Mouse (Mus musculus) intestine, embryonic 15.5 days (tissue): ENCODE results near the gene Lonp2. TPM values are rescaled to one million over a fixed set of nuclear protein-coding genes. Genes with fewer than 3 reads are reported as not detected.
A peak's percentile ranks its signal among the peaks of the same experiment; 100 is the strongest.

Experiments used
- ATAC-seq: fragments of 200-750 bp; cut with Nextera tagmentation; 2 replicates; pipeline ENCODE4 v1.8.0; 2017; ENCODE audit warnings: moderate TSS enrichment, moderate library complexity
- H3K27ac ChIP-seq: fragments of 300-500 bp; sonication (generic); 2 replicates; pipeline ENCODE4 v1.5.1; 2015; ENCODE audit warnings: mild to moderate bottlenecking, inconsistent platforms
- H3K27me3 ChIP-seq: fragments of 300-500 bp; sonication (generic); replicated peaks from 2 replicates; pipeline ENCODE4 v1.6.1; 2015; ENCODE audit warnings: inconsistent platforms
- H3K36me3 ChIP-seq: fragments of 300-500 bp; sonication (generic); 2 replicates; pipeline ENCODE4 v1.6.1; 2015; ENCODE audit warnings: inconsistent platforms
- H3K4me1 ChIP-seq: fragments of 300-500 bp; sonication (generic); replicated peaks from 2 replicates; pipeline ENCODE4 v1.6.1; 2015; ENCODE audit warnings: inconsistent platforms
- H3K4me2 ChIP-seq: fragments of 300-500 bp; sonication (generic); replicated peaks from 2 replicates; pipeline ENCODE4 v1.6.1; 2015; ENCODE audit warnings: mild to moderate bottlenecking, inconsistent platforms
- H3K4me3 ChIP-seq: fragments of 300-500 bp; sonication (generic); replicated peaks from 2 replicates; pipeline ENCODE4 v1.5.1; 2015; ENCODE audit warnings: inconsistent platforms
- H3K9ac ChIP-seq: fragments of 300-500 bp; sonication (generic); 2 replicates; pipeline ENCODE4 v1.6.1; 2015; ENCODE audit warnings: inconsistent platforms
- H3K9me3 ChIP-seq: fragments of 300-500 bp; sonication (generic); 2 replicates; pipeline ENCODE4 v1.6.1; 2016; ENCODE audit warnings: inconsistent platforms
- WGBS: fragments of 180-500 bp; shearing (Covaris S2); methylation state at CpG from one replicate; pipeline ENCODE4 v1.1.7; 2015; 5-methylcytosine and 5-hydroxymethylcytosine counted together
- polyA plus RNA-seq: library from polyadenylated mRNA; unstranded; fragments of >200 nt; fragmentation: Nextera tagmentation; extraction: Ambion mirVana; gene quantifications from 2 replicates; pipeline ENCODE4 v1.2.1, GENCODE M21; 2015

Gene Lonp2
- polyA plus RNA-seq, 1 experiment from 2014 or later, result 63.0 TPM

GRCm38 (mm10) chr8:86594159-86594796, 29.6 kb upstream of the Lonp2 start:
- Histone ChIP-seq H3K9ac (no peak overlapping the region), H3K9me3 (no peaks in the 10 kb centered on the region), H3K27me3 (no peaks in the 10 kb centered on the region), H3K4me3 (no peak overlapping the region), H3K36me3 (no peaks in the 10 kb centered on the region), H3K4me2 (no peak overlapping the region), H3K27ac (no peak overlapping the region), H3K4me1 (peaks cover 3% of the 10 kb centered on the region; the same call in 1 of the 2 replicates)
- WGBS, result 50% methylated on average over 3 of the region's 3 CpGs
- peak; percentile 89 for ATAC-seq

- Histone ChIP-seq H3K27me3 (no peaks in the 10 kb centered on the region), H3K9me3 (no peaks in the 10 kb centered on the region), H3K27ac (no peak overlapping the region), H3K4me3 (no peak overlapping the region), H3K4me2 (no peak overlapping the region), H3K36me3 (no peaks in the 10 kb centered on the region), H3K4me1 (peaks cover 3% of the 10 kb centered on the region; the same call in 1 of the 2 replicates), H3K9ac (no peak overlapping the region)
- no peak for ATAC-seq
- WGBS, result 80% methylated on average over 5 of the region's 5 CpGs
Observed at GRCm38 (mm10) chr8:86595671-86596070, 28.2 kb upstream of the Lonp2 start.

- Histone ChIP-seq H3K4me3 (no peak overlapping the region), H3K27ac (no peak overlapping the region), H3K27me3 (no peaks in the 10 kb centered on the region), H3K9ac (no peak overlapping the region), H3K36me3 (no peaks in the 10 kb centered on the region), H3K4me1 (peaks cover 3% of the 10 kb centered on the region; the same call in 1 of the 2 replicates), H3K4me2 (no peak overlapping the region), H3K9me3 (no peaks in the 10 kb centered on the region)
- WGBS, result 85% methylated on average over 7 of the region's 7 CpGs
- ATAC-seq, result no peak
Observed at GRCm38 (mm10) chr8:86597681-86598080, 26.2 kb upstream of the Lonp2 start.

GRCm38 (mm10) chr8:86599299-86599698, 24.5 kb upstream of the Lonp2 start:
- WGBS, result 87% methylated on average over 6 of the region's 6 CpGs
- H3K4me2 ChIP-seq, result no peak overlapping the region
- no peak for ATAC-seq
- H3K9me3 ChIP-seq, result no peaks in the 10 kb centered on the region
- H3K4me1 ChIP-seq, result no peaks in the 10 kb centered on the region
- no peak overlapping the region for H3K4me3 ChIP-seq
- no peak overlapping the region for H3K9ac ChIP-seq
- no peak overlapping the region for H3K27ac ChIP-seq
- no peaks in the 10 kb centered on the region for H3K36me3 ChIP-seq
- no peaks in the 10 kb centered on the region for H3K27me3 ChIP-seq

- Histone ChIP-seq H3K9ac (no peak overlapping the region), H3K4me1 (no peaks in the 10 kb centered on the region), H3K4me2 (no peak overlapping the region), H3K4me3 (no peak overlapping the region), H3K36me3 (no peaks in the 10 kb centered on the region), H3K27me3 (no peaks in the 10 kb centered on the region), H3K9me3 (no peaks in the 10 kb centered on the region), H3K27ac (no peak overlapping the region)
- WGBS, result 76% methylated on average over 3 of the region's 3 CpGs
- no peak for ATAC-seq
Observed at GRCm38 (mm10) chr8:86600311-86600710, 23.5 kb upstream of the Lonp2 start.

GRCm38 (mm10) chr8:86603174-86603573, 20.7 kb upstream of the Lonp2 start:
- no peak overlapping the region for H3K4me2 ChIP-seq
- no peaks in the 10 kb centered on the region for H3K4me1 ChIP-seq
- no peaks in the 10 kb centered on the region for H3K36me3 ChIP-seq
- no peaks in the 10 kb centered on the region for H3K9me3 ChIP-seq
- no peak for ATAC-seq
- H3K27ac ChIP-seq, result no peak overlapping the region
- WGBS, result 64% methylated on average over 2 of the region's 2 CpGs
- H3K27me3 ChIP-seq, result no peaks in the 10 kb centered on the region
- no peak overlapping the region for H3K4me3 ChIP-seq
- no peak overlapping the region for H3K9ac ChIP-seq

GRCm38 (mm10) chr8:86604676-86605075, 19.2 kb upstream of the Lonp2 start:
- Histone ChIP-seq H3K27ac (no peak overlapping the region), H3K4me2 (no peak overlapping the region), H3K4me3 (no peak overlapping the region), H3K4me1 (no peaks in the 10 kb centered on the region), H3K9ac (no peak overlapping the region), H3K27me3 (no peaks in the 10 kb centered on the region), H3K9me3 (no peaks in the 10 kb centered on the region), H3K36me3 (no peaks in the 10 kb centered on the region)
- WGBS, result 81% methylated on average over 3 of the region's 3 CpGs
- ATAC-seq, result no peak

- no peak overlapping the region for H3K9ac ChIP-seq
- no peak for ATAC-seq
- no peak overlapping the region for H3K4me2 ChIP-seq
- no peaks in the 10 kb centered on the region for H3K27me3 ChIP-seq
- no peaks in the 10 kb centered on the region for H3K36me3 ChIP-seq
- no peaks in the 10 kb centered on the region for H3K9me3 ChIP-seq
- H3K4me3 ChIP-seq, result no peak overlapping the region
- no peaks in the 10 kb centered on the region for H3K4me1 ChIP-seq
- 43% methylated on average over 2 of the region's 2 CpGs for WGBS
- no peak overlapping the region for H3K27ac ChIP-seq
Observed at GRCm38 (mm10) chr8:86613798-86614197, 10.0 kb upstream of the Lonp2 start.

GRCm38 (mm10) chr8:86615095-86615769, 8.6 kb upstream of the Lonp2 start:
- ATAC-seq, result no peak
- 84% methylated on average over 6 of the region's 6 CpGs for WGBS
- Histone ChIP-seq H3K4me3 (no peak overlapping the region), H3K36me3 (no peaks in the 10 kb centered on the region), H3K9ac (no peak overlapping the region), H3K4me2 (no peak overlapping the region), H3K4me1 (no peaks in the 10 kb centered on the region), H3K9me3 (no peaks in the 10 kb centered on the region), H3K27me3 (no peaks in the 10 kb centered on the region), H3K27ac (no peak overlapping the region)

GRCm38 (mm10) chr8:86617759-86618387, 6.0 kb upstream of the Lonp2 start:
- Histone ChIP-seq H3K27me3 (no peaks in the 10 kb centered on the region), H3K36me3 (no peaks in the 10 kb centered on the region), H3K9ac (no peak overlapping the region), H3K27ac (no peak overlapping the region), H3K4me3 (no peak overlapping the region), H3K4me1 (no peaks in the 10 kb centered on the region), H3K9me3 (no peaks in the 10 kb centered on the region), H3K4me2 (no peak overlapping the region)
- no peak for ATAC-seq
- 64% methylated on average over 7 of the region's 7 CpGs for WGBS

GRCm38 (mm10) chr8:86623551-86623910, 312 bp upstream of the Lonp2 start:
- under 1% methylated on average over 14 of the region's 14 CpGs for WGBS
- H3K27ac ChIP-seq, result peak overlapping the region; percentile 66; the same call in 1 of the 2 replicates
- no peaks in the 10 kb centered on the region for H3K9me3 ChIP-seq
- no peak for ATAC-seq
- H3K4me3 ChIP-seq, result peak overlapping the region; percentile 62
- H3K36me3 ChIP-seq, result no peaks in the 10 kb centered on the region
- H3K4me2 ChIP-seq, result peak overlapping the region; percentile 68
- peaks cover 6% of the 10 kb centered on the region for H3K4me1 ChIP-seq
- H3K9ac ChIP-seq, result peak overlapping the region; percentile 48
- H3K27me3 ChIP-seq, result no peaks in the 10 kb centered on the region

GRCm38 (mm10) chr8:86624915-86625314, 1.1 kb downstream of the Lonp2 start:
- no peak for ATAC-seq
- peak overlapping the region; percentile 68 for H3K4me2 ChIP-seq
- H3K9ac ChIP-seq, result peak overlapping the region; percentile 68; the same call in 1 of the 2 replicates
- peak overlapping the region; percentile 62 for H3K4me3 ChIP-seq
- peaks cover 6% of the 10 kb centered on the region for H3K4me1 ChIP-seq
- no peaks in the 10 kb centered on the region for H3K27me3 ChIP-seq
- H3K9me3 ChIP-seq, result no peaks in the 10 kb centered on the region
- H3K27ac ChIP-seq, result no peak overlapping the region
- WGBS, result 30% methylated on average over 7 of the region's 7 CpGs
- H3K36me3 ChIP-seq, result no peaks in the 10 kb centered on the region
